Mouse (Mus musculus) splenic B cell, adult 2 months (primary cell): ENCODE results near the gene Pitpnc1.

Source experiments
- DNase-seq: peaks from one replicate; pipeline ENCODE4 v3.0.0-alpha.2; 2011; ENCODE audit warnings: low read depth, low spot score
- H3K27me3 ChIP-seq: 2 replicates; pipeline ENCODE4 v1.6.1; 2012; ENCODE audit warnings: mild to moderate bottlenecking, low read length, moderate library complexity, mixed read lengths; ENCODE audit not compliant: control insufficient read depth, poor library complexity, insufficient read depth, severe bottlenecking
- H3K36me3 ChIP-seq: 2 replicates; pipeline ENCODE4 v1.6.1; 2012; ENCODE audit warnings: mild to moderate bottlenecking, low read length, moderate library complexity, mixed read lengths; ENCODE audit not compliant: control insufficient read depth, poor library complexity, insufficient read depth, severe bottlenecking

Gene Pitpnc1

DNA sequence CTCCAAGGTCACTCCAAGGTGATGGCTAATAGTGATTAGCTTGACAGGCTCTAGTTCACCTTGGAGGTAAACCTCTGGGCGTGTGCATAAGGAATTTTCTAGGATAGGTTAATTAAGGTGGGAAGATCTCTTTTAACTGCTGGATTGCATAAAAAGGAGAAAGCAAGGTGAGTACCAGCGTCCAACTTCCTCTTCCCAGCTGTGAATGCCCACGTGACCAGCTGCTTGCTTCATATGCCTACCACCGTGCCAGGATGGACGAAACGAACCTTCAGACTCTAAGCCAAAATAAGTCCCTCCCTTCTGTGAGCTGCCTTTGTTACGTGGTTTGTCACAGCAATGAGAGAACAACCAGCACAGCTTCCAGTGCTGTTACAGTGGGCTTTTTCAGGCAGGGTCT, 228.8 kb downstream of the Pitpnc1 start:
- H3K36me3 ChIP-seq = no peaks in the 10 kb centered on the region
- H3K27me3 ChIP-seq = no peaks in the 10 kb centered on the region
- no peak for DNase-seq

- Histone ChIP-seq H3K27me3 (no peaks in the 10 kb centered on the region), H3K36me3 (no peaks in the 10 kb centered on the region)
- DNase-seq = no peak
Observed at GRCm38 (mm10) chr11:107238506-107238905, 232.0 kb downstream of the Pitpnc1 start.

- no peak for DNase-seq
- Histone ChIP-seq H3K27me3 (no peaks in the 10 kb centered on the region), H3K36me3 (no peaks in the 10 kb centered on the region; the same call in 1 of the 2 replicates)
Observed at GRCm38 (mm10) chr11:107237532-107237931, 233.0 kb downstream of the Pitpnc1 start.

GRCm38 (mm10) chr11:107233252-107233890, 237.1 kb downstream of the Pitpnc1 start:
- DNase-seq = no peak
- Histone ChIP-seq H3K36me3 (peaks cover 10% of the 10 kb centered on the region; the same call in 1 of the 2 replicates), H3K27me3 (no peaks in the 10 kb centered on the region)

DNA sequence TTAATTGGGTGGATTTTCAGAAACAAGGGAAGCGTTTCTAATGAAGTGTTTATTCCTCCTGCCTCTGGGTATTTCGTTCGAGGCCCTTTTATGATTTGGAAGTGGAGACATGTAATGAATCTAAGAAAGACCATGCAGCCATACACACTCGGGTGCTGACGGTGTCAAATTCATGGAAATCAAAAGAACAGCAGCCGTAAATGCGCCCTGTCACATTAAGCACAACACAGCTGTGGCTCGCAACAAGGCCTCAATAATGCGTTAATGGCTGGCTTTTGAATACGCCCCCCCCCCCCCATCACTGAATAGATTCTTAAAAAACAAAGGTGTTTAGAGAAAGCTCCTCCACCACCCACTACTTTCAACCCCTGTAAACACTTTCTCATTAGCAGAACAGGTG, 240.4 kb downstream of the Pitpnc1 start:
- Histone ChIP-seq H3K27me3 (no peaks in the 10 kb centered on the region), H3K36me3 (peaks cover 10% of the 10 kb centered on the region; the same call in 1 of the 2 replicates)
- DNase-seq = no peak

GRCm38 (mm10) chr11:107226431-107226830, 244.1 kb downstream of the Pitpnc1 start:
- H3K36me3 ChIP-seq = 0 out of 2 replicates have a peak, but pooled peaks cover 9% of the 10 kb centered on the region
- H3K27me3 ChIP-seq = no peaks in the 10 kb centered on the region
- DNase-seq = no peak

DNA sequence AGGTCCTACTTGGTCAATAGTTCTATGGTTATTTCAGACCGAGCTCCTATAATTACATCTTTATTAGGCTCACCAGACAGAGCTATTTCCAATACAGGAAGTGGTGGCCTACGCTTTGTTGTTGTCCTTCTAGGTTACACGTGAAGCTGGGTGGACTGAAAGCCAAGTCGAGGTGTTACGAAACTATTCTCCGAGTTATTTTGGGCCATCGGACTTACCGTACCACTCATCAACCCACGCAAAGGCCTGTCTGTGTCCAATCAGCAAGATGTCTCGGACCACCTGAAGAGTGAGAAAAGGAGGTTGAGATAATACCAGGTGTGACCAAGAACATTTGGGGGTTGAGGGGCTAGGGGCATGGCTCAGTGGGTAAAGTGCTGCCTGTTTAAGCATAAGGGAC, 244.5 kb downstream of the Pitpnc1 start:
- H3K36me3 ChIP-seq = 0 out of 2 replicates have a peak, but pooled peaks cover 9% of the 10 kb centered on the region
- DNase-seq = no peak
- no peaks in the 10 kb centered on the region for H3K27me3 ChIP-seq

DNA sequence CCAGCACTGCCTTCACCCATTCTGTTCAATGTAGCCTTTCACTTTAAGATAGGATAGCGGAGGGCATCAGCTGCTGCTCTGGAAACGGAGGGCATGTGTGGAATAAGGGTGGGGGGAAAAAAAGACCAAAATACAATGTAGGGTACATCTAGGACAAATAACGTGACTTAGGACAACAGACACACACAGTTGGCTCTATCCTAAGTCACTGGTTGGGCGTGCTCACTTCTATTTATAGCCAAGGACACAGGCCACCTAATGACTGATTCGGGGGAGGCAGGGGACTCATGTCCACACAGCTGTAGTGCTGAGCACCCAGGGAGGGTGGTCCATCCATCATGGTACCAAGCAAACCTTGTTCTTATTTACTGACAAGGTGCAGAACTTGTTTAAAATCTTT, 245.2 kb downstream of the Pitpnc1 start:
- DNase-seq = no peak
- 0 out of 2 replicates have a peak, but pooled peaks cover 9% of the 10 kb centered on the region for H3K36me3 ChIP-seq
- H3K27me3 ChIP-seq = no peaks in the 10 kb centered on the region

- H3K27me3 ChIP-seq = no peaks in the 10 kb centered on the region
- DNase-seq = no peak
- 0 out of 2 replicates have a peak, but pooled peaks cover 4% of the 10 kb centered on the region for H3K36me3 ChIP-seq
Observed at GRCm38 (mm10) chr11:107223667-107224214, 246.8 kb downstream of the Pitpnc1 start.

- H3K36me3 ChIP-seq = peaks cover 2% of the 10 kb centered on the region; the same call in 1 of the 2 replicates
- H3K27me3 ChIP-seq = no peaks in the 10 kb centered on the region
- DNase-seq = no peak
Observed at GRCm38 (mm10) chr11:107223169-107223561, 247.3 kb downstream of the Pitpnc1 start.

DNA sequence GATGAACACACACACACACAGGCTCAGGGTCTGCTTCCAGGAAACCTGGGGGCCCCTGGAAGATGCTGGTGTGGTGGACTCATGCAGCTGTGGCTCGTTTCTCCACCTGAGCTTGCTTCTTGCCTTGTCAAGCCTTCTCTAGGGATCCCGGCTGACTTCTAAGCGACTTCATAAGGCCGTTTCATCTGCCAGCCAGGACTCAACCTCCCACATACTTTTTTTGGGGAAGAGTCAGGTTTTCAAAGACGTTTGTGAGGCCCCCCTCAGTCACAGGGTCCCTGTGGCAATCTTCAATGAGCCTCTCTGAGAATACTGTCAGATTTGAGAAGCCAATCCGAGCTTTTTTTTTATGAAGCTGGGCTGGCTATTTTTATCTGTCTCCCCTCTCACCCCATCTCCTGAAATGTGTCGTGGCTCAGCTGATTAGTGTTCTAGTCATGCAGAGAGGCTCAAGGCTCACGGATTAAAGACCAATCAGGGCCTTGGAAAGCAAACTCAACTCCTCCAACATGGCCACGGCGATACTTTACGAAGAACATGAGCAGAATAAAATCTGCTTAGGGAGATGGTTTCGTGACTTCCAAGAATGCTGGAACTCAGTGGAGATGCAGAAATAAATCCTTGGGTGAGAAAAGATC, 247.8 kb downstream of the Pitpnc1 start:
- Histone ChIP-seq H3K36me3 (peaks cover 2% of the 10 kb centered on the region; the same call in 1 of the 2 replicates), H3K27me3 (no peaks in the 10 kb centered on the region)
- no peak for DNase-seq

GRCm38 (mm10) chr11:107215111-107215510, 255.4 kb downstream of the Pitpnc1 start:
- H3K36me3 ChIP-seq = no peaks in the 10 kb centered on the region; the same call in 1 of the 2 replicates
- H3K27me3 ChIP-seq = no peaks in the 10 kb centered on the region
- DNase-seq = no peak

GRCm38 (mm10) chr11:107213745-107214144, 256.8 kb downstream of the Pitpnc1 start:
- Histone ChIP-seq H3K27me3 (no peaks in the 10 kb centered on the region), H3K36me3 (no peaks in the 10 kb centered on the region; the same call in 1 of the 2 replicates)
- peak; percentile 74 for DNase-seq

GRCm38 (mm10) chr11:107209818-107210217, 260.7 kb downstream of the Pitpnc1 start:
- Histone ChIP-seq H3K27me3 (no peaks in the 10 kb centered on the region), H3K36me3 (no peaks in the 10 kb centered on the region)
- DNase-seq = no peak

DNA sequence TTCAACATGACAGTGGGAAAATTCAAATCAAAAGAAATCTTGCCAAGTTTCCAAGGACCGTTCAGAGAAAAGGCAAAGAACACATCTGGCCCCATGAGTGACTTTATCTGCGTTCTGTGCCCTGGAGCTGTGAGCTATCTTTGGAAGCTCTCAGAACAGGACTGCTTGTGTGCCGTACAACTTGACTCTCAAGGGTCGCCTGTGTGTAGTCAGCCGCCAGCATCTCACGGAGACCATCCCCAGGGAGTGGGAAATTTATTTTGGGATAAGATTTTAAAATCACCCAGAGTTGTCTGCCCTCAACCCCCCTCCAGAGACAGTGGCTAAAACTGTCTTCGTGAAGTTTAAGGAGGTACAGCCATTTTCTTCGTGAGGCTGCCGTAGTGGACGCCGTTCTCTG, 268.7 kb downstream of the Pitpnc1 start:
- DNase-seq = no peak
- no peaks in the 10 kb centered on the region for H3K36me3 ChIP-seq
- H3K27me3 ChIP-seq = no peaks in the 10 kb centered on the region
